Mouse (Mus musculus) myocyte (in vitro differentiated cells): Measurements from ENCODE around the gene Kif13a. TPM values are rescaled to one million over a fixed set of nuclear protein-coding genes. Genes with fewer than 3 reads are reported as not detected.
A peak's percentile ranks its signal among the peaks of the same experiment; 100 is the strongest.

Experiments
- H3K27me3 ChIP-seq: one replicate; pipeline ENCODE4 v1.6.1; 2011; ENCODE audit not compliant: control insufficient read depth, insufficient read depth, insufficient read length
- H3K36me3 ChIP-seq: one replicate; pipeline ENCODE4 v1.6.1; 2011; ENCODE audit not compliant: control insufficient read depth, insufficient read depth
- H3K4me2 ChIP-seq: one replicate; pipeline ENCODE4 v1.6.1; 2011; ENCODE audit warnings: low read depth, control low read depth
- H3K4me3 ChIP-seq: one replicate; pipeline ENCODE4 v1.5.1; 2011; ENCODE audit warnings: mild to moderate bottlenecking, control low read depth, moderate library complexity
- H3K79me2 ChIP-seq: one replicate; pipeline ENCODE4 v1.6.1; 2011; ENCODE audit not compliant: control insufficient read depth, insufficient read depth
- H3ac ChIP-seq: one replicate; pipeline ENCODE4 v1.6.1; 2011; ENCODE audit not compliant: control insufficient read depth, insufficient read length
- CEBPB ChIP-seq: IDR thresholded peaks from 2 replicates; pipeline ENCODE4 v1.6.1; 2011; ENCODE audit warnings: mild to moderate bottlenecking, moderate library complexity; ENCODE audit not compliant: poor library complexity, insufficient read depth, severe bottlenecking
- E2F4 ChIP-seq: IDR thresholded peaks from one replicate; pipeline ENCODE4 v1.6.1; 2011; ENCODE audit warnings: mild to moderate bottlenecking, control low read depth, moderate library complexity; ENCODE audit not compliant: insufficient read depth
- MAX ChIP-seq: IDR thresholded peaks from one replicate; pipeline ENCODE4 v1.6.1; 2011; ENCODE audit warnings: low read depth, mild to moderate bottlenecking, control low read depth
- MYOD1 ChIP-seq, 3 experiments: IDR thresholded peaks; one replicate each; pipeline ENCODE4 v1.6.1; 2011; ENCODE audit warnings: control low read depth in 2 of 3, low read depth in 2 of 3, mild to moderate bottlenecking in 2 of 3, moderate library complexity in 1 of 3; ENCODE audit not compliant: insufficient read length in 2 of 3, control insufficient read depth in 1 of 3
- MYOG ChIP-seq, 3 experiments: IDR thresholded peaks; one replicate each; pipeline ENCODE4 v1.6.1; 2011; ENCODE audit warnings: control low read depth in 2 of 3, low read depth in 2 of 3, mild to moderate bottlenecking in 2 of 3; ENCODE audit not compliant: insufficient read length in 2 of 3, control insufficient read depth in 1 of 3, insufficient read depth in 1 of 3
- POLR2A ChIP-seq: IDR thresholded peaks from one replicate; pipeline ENCODE4 v1.6.1; 2011; ENCODE audit warnings: low read depth, mild to moderate bottlenecking, control low read depth, moderate library complexity; ENCODE audit not compliant: insufficient read length
- POLR2AphosphoS2 ChIP-seq: IDR thresholded peaks from one replicate; pipeline ENCODE4 v1.6.1; 2011; ENCODE audit warnings: low read depth, control low read depth; ENCODE audit not compliant: insufficient read length
- REST ChIP-seq: IDR thresholded peaks from one replicate; pipeline ENCODE4 v1.6.1; 2011; ENCODE audit warnings: mild to moderate bottlenecking, control low read depth, moderate library complexity; ENCODE audit not compliant: insufficient read depth, insufficient read length
- SRF ChIP-seq: IDR thresholded peaks from one replicate; pipeline ENCODE4 v1.6.1; 2011; ENCODE audit warnings: low read depth; ENCODE audit not compliant: control insufficient read depth, insufficient read length
- TCF12 ChIP-seq: IDR thresholded peaks from one replicate; pipeline ENCODE4 v1.6.1; 2011; ENCODE audit warnings: mild to moderate bottlenecking, control low read depth; ENCODE audit not compliant: poor library complexity, insufficient read depth, severe bottlenecking
- TCF3 ChIP-seq: IDR thresholded peaks from one replicate; pipeline ENCODE4 v1.6.1; 2011; ENCODE audit warnings: low read depth, control low read depth; ENCODE audit not compliant: insufficient read length
- USF1 ChIP-seq: IDR thresholded peaks from one replicate; pipeline ENCODE4 v1.6.1; 2011; ENCODE audit warnings: low read depth, mild to moderate bottlenecking, control low read depth, moderate library complexity
- polyA plus RNA-seq: library from polyadenylated mRNA; unstranded; fragments of >200 nt; fragmentation: generic; extraction: Trizol; gene quantifications from one replicate; pipeline ENCODE4 v1.2.1, GENCODE M21; 2012; ENCODE audit warnings: missing spikeins

The Kif13a gene
- polyA plus RNA-seq, 1 experiment, result 15.4 TPM

DNA sequence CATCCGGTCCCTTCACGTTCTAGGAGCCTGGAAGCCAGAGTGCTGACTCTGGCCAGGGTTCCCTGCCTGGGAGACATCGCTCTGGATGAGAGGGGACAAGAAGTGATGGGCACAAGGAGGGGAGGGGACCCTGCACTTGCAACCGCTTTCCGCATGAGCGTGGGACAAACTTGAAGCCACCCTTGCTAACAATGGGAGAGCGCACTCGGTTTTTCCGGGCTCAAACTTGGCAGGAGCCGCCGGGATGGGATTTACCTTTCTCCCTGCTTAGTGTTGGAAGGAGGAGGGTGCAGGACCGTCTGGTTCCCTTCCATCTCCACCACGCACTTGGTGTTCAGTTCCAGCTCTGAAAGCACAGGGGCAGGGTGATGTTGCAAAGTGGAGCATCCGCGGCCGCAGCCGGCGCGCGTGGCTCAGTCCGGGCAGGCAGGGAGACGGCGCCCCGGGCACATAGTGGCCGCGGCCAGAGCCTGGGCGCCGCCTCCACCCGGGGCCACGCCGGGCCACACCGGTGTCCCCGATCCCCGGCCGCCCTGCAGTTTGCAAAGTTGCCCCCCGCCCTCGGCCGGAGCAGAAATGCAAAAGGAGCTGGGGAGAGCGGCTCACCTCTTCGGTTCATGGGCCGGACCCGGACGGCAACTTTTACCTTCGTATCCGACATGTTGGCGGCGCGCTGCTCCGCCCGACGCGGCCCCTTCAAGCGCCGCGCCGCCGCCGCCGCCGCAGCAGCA lies 541 bp downstream of the Kif13a start:
- TF ChIP-seq MAX (no peak), SRF (no peak), USF1 (no peak), TCF12 (no peak), CEBPB (no peak), MYOG (IDR thresholded peaks at IDR 0.05; ENCODE audit: control insufficient read depth in 1 of 3, insufficient read depth in 1 of 3, insufficient read length in 2 of 3, low read depth in 2 of 3) (no peak), POLR2AphosphoS2 (no peak), TCF3 (no peak), POLR2A (no peak), E2F4 (no peak), REST (no peak), MYOD1 (IDR thresholded peaks at IDR 0.05; ENCODE audit: control insufficient read depth in 1 of 3, insufficient read length in 2 of 3, low read depth in 2 of 3) (no peak)
- H3K4me2 ChIP-seq, result peak overlapping the region; percentile 85
- H3K4me3 ChIP-seq, result peak overlapping the region; percentile 64
- peak overlapping the region; percentile 94 for H3ac ChIP-seq
- peaks cover 22% of the 10 kb centered on the region for H3K79me2 ChIP-seq
- H3K36me3 ChIP-seq, result no peaks in the 10 kb centered on the region
- H3K27me3 ChIP-seq, result no peaks in the 10 kb centered on the region

DNA sequence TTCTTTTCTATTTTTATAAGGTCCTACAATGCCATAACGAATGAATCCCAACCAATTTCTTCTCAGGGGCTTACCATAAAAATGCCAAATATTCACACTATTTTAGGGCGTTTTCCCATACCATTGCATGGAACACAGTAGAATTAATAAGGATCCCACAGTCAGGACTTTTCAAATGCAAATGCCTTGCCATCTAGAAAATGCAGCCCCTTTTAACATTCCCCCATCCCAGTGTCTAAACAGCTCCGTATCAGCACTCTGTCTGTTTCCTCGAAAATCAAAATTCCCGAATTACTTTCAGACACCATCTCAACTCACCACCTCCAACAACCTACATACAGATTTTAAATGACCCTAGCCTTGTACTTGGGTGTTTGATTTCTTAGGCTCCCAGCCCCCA lies 1.3 kb downstream of the Kif13a start:
- no peak for TF ChIP-seq SRF
- no peak for TF ChIP-seq TCF3
- TF ChIP-seq TCF12, result no peak
- TF ChIP-seq CEBPB, result no peak
- no peak for TF ChIP-seq MAX
- TF ChIP-seq POLR2AphosphoS2, result no peak
- no peak for TF ChIP-seq REST
- TF ChIP-seq MYOG (IDR thresholded peaks at IDR 0.05; ENCODE audit: control insufficient read depth in 1 of 3, insufficient read depth in 1 of 3, insufficient read length in 2 of 3, low read depth in 2 of 3), result no peak
- no peak for TF ChIP-seq MYOD1 (IDR thresholded peaks at IDR 0.05; ENCODE audit: control insufficient read depth in 1 of 3, insufficient read length in 2 of 3, low read depth in 2 of 3)
- TF ChIP-seq POLR2A, result no peak
- no peak for TF ChIP-seq E2F4
- TF ChIP-seq USF1, result no peak

DNA sequence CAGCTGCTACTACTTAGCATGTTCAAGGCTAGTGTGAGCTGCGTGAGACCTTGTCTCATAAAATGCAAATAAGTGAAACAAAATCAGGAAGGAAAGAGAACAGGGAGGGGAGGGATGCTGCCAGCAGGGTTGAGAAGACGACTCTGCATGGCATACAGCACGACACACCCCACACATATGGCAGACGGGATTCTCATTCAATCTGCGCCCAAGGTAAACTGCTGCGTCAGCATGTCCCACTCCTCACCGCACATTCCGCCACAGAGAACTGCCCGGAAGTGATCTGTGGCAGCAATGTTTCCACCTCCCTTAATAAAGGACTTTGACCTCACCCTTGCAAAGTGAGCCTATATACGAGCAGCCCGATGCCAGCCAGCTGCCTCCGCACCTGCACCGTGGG lies 4.0 kb downstream of the Kif13a start:
- TF ChIP-seq MYOG (IDR thresholded peaks at IDR 0.05; ENCODE audit: control insufficient read depth in 1 of 3, insufficient read depth in 1 of 3, insufficient read length in 2 of 3, low read depth in 2 of 3), result peak in 2 of 3 experiments; percentile 32 to 34
- no peak for TF ChIP-seq USF1
- no peak for TF ChIP-seq POLR2AphosphoS2
- no peak for TF ChIP-seq TCF12
- TF ChIP-seq MAX, result no peak
- TF ChIP-seq CEBPB, result no peak
- TF ChIP-seq TCF3, result no peak
- no peak for TF ChIP-seq REST
- TF ChIP-seq SRF, result no peak
- TF ChIP-seq MYOD1 (IDR thresholded peaks at IDR 0.05; ENCODE audit: control insufficient read depth in 1 of 3, insufficient read length in 2 of 3, low read depth in 2 of 3), result peak in 1 of 3 experiments; percentile 40
- no peak for TF ChIP-seq E2F4
- H3K4me2 ChIP-seq, result no peak overlapping the region
- no peaks in the 10 kb centered on the region for H3K27me3 ChIP-seq
- H3K36me3 ChIP-seq, result no peaks in the 10 kb centered on the region
- no peak overlapping the region for H3ac ChIP-seq
- H3K79me2 ChIP-seq, result peaks cover 22% of the 10 kb centered on the region
- H3K4me3 ChIP-seq, result no peak overlapping the region

More for the DNA sequence above, 1.3 kb downstream of the Kif13a start:
- Histone ChIP-seq H3K4me3 (peak overlapping the region; percentile 64), H3K4me2 (peak overlapping the region; percentile 85), H3ac (peak overlapping the region; percentile 94), H3K79me2 (peaks cover 22% of the 10 kb centered on the region), H3K36me3 (no peaks in the 10 kb centered on the region), H3K27me3 (no peaks in the 10 kb centered on the region)

DNA sequence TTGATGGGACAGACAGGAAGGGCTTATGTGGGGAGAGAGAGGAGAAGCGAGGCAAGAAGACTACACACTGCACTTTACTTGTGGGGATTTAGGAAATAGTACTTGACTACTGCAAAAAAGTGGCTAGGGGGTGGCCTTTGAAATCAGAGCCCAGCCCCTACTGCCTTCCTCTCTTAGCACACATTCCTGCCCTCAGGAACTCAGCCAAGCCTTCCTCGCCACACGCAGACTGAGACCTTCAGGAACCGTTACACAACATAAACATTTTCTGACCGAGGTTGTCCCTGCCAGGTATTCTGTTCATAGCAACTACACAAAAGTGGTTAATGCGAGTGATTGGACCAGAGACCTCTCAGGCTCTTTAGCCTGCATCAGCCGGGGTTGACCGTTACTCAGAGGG lies 8.1 kb downstream of the Kif13a start:
- Histone ChIP-seq H3K27me3 (no peaks in the 10 kb centered on the region), H3K4me2 (no peak overlapping the region), H3ac (no peak overlapping the region), H3K4me3 (no peak overlapping the region), H3K79me2 (peaks cover 4% of the 10 kb centered on the region), H3K36me3 (no peaks in the 10 kb centered on the region)
- TF ChIP-seq TCF3 (no peak), CEBPB (no peak), E2F4 (no peak), USF1 (no peak), TCF12 (no peak), MYOD1 (IDR thresholded peaks at IDR 0.05; ENCODE audit: control insufficient read depth in 1 of 3, insufficient read length in 2 of 3, low read depth in 2 of 3) (no peak), POLR2A (no peak), SRF (no peak), POLR2AphosphoS2 (no peak), REST (no peak), MAX (no peak), MYOG (IDR thresholded peaks at IDR 0.05; ENCODE audit: control insufficient read depth in 1 of 3, insufficient read depth in 1 of 3, insufficient read length in 2 of 3, low read depth in 2 of 3) (no peak)

DNA sequence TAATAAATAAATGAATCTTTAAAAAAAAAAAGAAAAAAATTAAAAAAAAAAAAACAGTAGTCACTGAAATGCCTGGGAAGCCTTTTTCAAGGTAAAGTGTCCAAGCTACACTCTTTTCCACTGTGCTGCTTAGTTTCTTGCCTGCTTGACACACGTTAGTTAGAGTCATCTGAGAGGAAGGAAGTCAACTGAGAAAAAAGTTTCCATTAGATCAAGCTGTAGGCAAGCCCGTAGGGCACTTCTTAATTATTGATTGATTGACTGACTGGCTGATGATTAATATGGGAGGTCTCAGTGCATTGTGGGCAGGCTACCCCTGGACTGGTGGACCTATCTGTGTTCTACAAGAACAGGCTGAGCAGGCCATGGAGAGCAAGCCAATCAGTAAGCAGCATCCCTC lies 9.9 kb downstream of the Kif13a start:
- H3K27me3 ChIP-seq, result no peaks in the 10 kb centered on the region
- TF ChIP-seq TCF12 (no peak), MYOG (IDR thresholded peaks at IDR 0.05; ENCODE audit: control insufficient read depth in 1 of 3, insufficient read depth in 1 of 3, insufficient read length in 2 of 3, low read depth in 2 of 3) (no peak), E2F4 (no peak), USF1 (no peak), REST (no peak), POLR2AphosphoS2 (no peak), MYOD1 (IDR thresholded peaks at IDR 0.05; ENCODE audit: control insufficient read depth in 1 of 3, insufficient read length in 2 of 3, low read depth in 2 of 3) (no peak), SRF (no peak), MAX (no peak), POLR2A (no peak), TCF3 (no peak), CEBPB (no peak)

More for the DNA sequence above, 9.9 kb downstream of the Kif13a start:
- Histone ChIP-seq H3K4me3 (no peak overlapping the region), H3K79me2 (no peaks in the 10 kb centered on the region), H3ac (no peak overlapping the region), H3K4me2 (no peak overlapping the region), H3K36me3 (no peaks in the 10 kb centered on the region)
